ENCODE assay signal across 9 mouse cellular contexts in genomic region chr7:40762520-40762919, GRCm38 (mm10).
DNase-seq lines count a peak whose midpoint lies in the region; ATAC-seq and TF ChIP-seq lines count a peak whose summit lies in the region.
"Had no signal": no experiment of that assay in that cellular context is flagged by ENCODE, and none has a peak within 500 bp of the region (broad histone marks: within the 10 kb centered on the region; RNA-seq: fewer than 3 reads in every experiment).

No protein-coding gene starts in this region.

- no peak for TF ChIP-seq CTCF in CH12.LX (conservative IDR thresholded peaks at IDR 0.05 in 1 of 2, IDR thresholded peaks at IDR 0.05 in 1 of 2; ENCODE audit: low read depth in 2 of 2, low read length in 2 of 2)
- no peak for TF ChIP-seq CTCF in forebrain, postnatal 0 days (IDR thresholded peaks at IDR 0.05; ENCODE audit: low read depth)

- TF ChIP-seq EP300 in CH12.LX (IDR thresholded peaks at IDR 0.05; ENCODE audit: low read length), result no peak

- dilution Hi-C loops in CH12.LX (cut with MboI; ENCODE audit: extremely low pct_ligation_motif_present, extremely low pct_unique_long_range_greater_than_20kb, low sequenced_read_pairs), result no loop called here

- no peaks in the 10 kb centered on the region for H3K79me2 ChIP-seq in CH12.LX (replicated peaks; ENCODE audit: control insufficient read depth, extremely low read depth, insufficient read depth, poor library complexity, severe bottlenecking)

- no peaks in the 10 kb centered on the region for H3K36me3 ChIP-seq in CH12.LX (replicated peaks in 1 of 2; ENCODE audit: control insufficient read depth in 1 of 2, insufficient read depth in 1 of 2, low read length in 1 of 2)
- no peaks in the 10 kb centered on the region for H3K36me3 ChIP-seq in forebrain, postnatal 0 days (ENCODE audit: insufficient read depth)
- H3K36me3 ChIP-seq in midbrain, embryonic 11.5 days (ENCODE audit: control insufficient read depth, insufficient read depth, low read length), result no peaks in the 10 kb centered on the region
- H3K36me3 ChIP-seq: liver, embryonic 13.5 days had no signal

- WGBS in forebrain, postnatal 0 days, result 6% methylated on average over 5 of the region's 5 CpGs
- WGBS in midbrain, embryonic 11.5 days, result 28% methylated on average over 5 of the region's 5 CpGs

- peak; percentile 42; the same call in 1 of the 2 replicates for ATAC-seq in forebrain, postnatal 0 days
- no peak for ATAC-seq in midbrain, embryonic 11.5 days (ENCODE audit: low FRiP score)
- ATAC-seq in megakaryocyte-erythroid progenitor cell, adult 5-6 weeks (replicated peaks; ENCODE audit: low FRiP score, low TSS enrichment, poor library complexity, severe bottlenecking), result no peak

- peak; percentile 3 for DNase-seq in adrenal gland, adult 2 months
- no peak for DNase-seq in adrenal gland, adult 18-20 months (ENCODE audit: low spot score in 2 of 2)
- DNase-seq in CH12.LX (ENCODE audit: extremely low read depth), result peak; percentile 9
- DNase-seq in forebrain, postnatal 0 days, result peak; percentile 55
- peak; percentile 20 to 53 for DNase-seq in kidney, postnatal 36 days
- DNase-seq in midbrain, embryonic 11.5 days (ENCODE audit: low spot score, missing footprints), result peak; percentile 75
- no peak for DNase-seq in gastrocnemius, postnatal 36 days
- DNase-seq: liver, embryonic 13.5 days had no signal

- H3K9me3 ChIP-seq in CH12.LX (replicated peaks; ENCODE audit: low read length), result no peaks in the 10 kb centered on the region
- H3K9me3 ChIP-seq in forebrain, postnatal 0 days (ENCODE audit: low read length), result no peaks in the 10 kb centered on the region
- H3K9me3 ChIP-seq in midbrain, embryonic 11.5 days (ENCODE audit: control insufficient read depth, low read length), result no peaks in the 10 kb centered on the region
- H3K9me3 ChIP-seq: liver, embryonic 13.5 days had no signal

- in situ Hi-C loops in CH12.LX (cut with MboI; ENCODE audit: low pct_ligation_motif_present, low pct_unique_long_range_greater_than_20kb, low sequenced_read_pairs), result no loop called here

- no peaks in the 10 kb centered on the region for H3K27me3 ChIP-seq in CH12.LX (replicated peaks)
- H3K27me3 ChIP-seq in forebrain, postnatal 0 days (ENCODE audit: insufficient read depth, low read length), result no peaks in the 10 kb centered on the region
- no peaks in the 10 kb centered on the region for H3K27me3 ChIP-seq in midbrain, embryonic 11.5 days (ENCODE audit: control insufficient read depth, insufficient read depth, low read length)
- H3K27me3 ChIP-seq: liver, embryonic 13.5 days had no signal

- H3K9ac ChIP-seq in CH12.LX (ENCODE audit: insufficient read depth, low read depth), result no peak overlapping the region
- no peak overlapping the region for H3K9ac ChIP-seq in forebrain, postnatal 0 days
- H3K9ac ChIP-seq in midbrain, embryonic 11.5 days (ENCODE audit: low read length), result no peak overlapping the region
- H3K9ac ChIP-seq: liver, embryonic 13.5 days had no signal

- intact Hi-C loops in gastrocnemius, postnatal 36 days (cut with DNase I), result no loop called here

- no peak for TF ChIP-seq RAD21 in CH12.LX (IDR thresholded peaks at IDR 0.05; ENCODE audit: low read depth, low read length)

- no peak overlapping the region for H3K4me3 ChIP-seq in CH12.LX (replicated peaks in 1 of 3; ENCODE audit: low read depth in 2 of 3, low read length in 2 of 3, poor library complexity in 1 of 3)
- H3K4me3 ChIP-seq in forebrain, postnatal 0 days (ENCODE audit: low read depth, low read length), result no peak overlapping the region
- no peak overlapping the region for H3K4me3 ChIP-seq in midbrain, embryonic 11.5 days (ENCODE audit: low read depth, low read length)
- H3K4me3 ChIP-seq: liver, embryonic 13.5 days had no signal

- TF ChIP-seq POLR2A in CH12.LX (IDR thresholded peaks at IDR 0.05; ENCODE audit: low read depth, low read length), result no peak

- no peak overlapping the region for H3K27ac ChIP-seq in CH12.LX (ENCODE audit: insufficient read depth, low read depth)
- no peak overlapping the region for H3K27ac ChIP-seq in forebrain, postnatal 0 days (ENCODE audit: low read depth, low read length)
- no peak overlapping the region for H3K27ac ChIP-seq in midbrain, embryonic 11.5 days (ENCODE audit: low read depth, low read length)
- H3K27ac ChIP-seq: liver, embryonic 13.5 days had no signal

- H3K4me1 ChIP-seq in CH12.LX (ENCODE audit: control insufficient read depth in 1 of 2, insufficient read depth in 2 of 2), result no peaks in the 10 kb centered on the region
- H3K4me1 ChIP-seq in forebrain, postnatal 0 days (ENCODE audit: insufficient read depth), result no peaks in the 10 kb centered on the region
- no peaks in the 10 kb centered on the region for H3K4me1 ChIP-seq in midbrain, embryonic 11.5 days (ENCODE audit: control insufficient read depth, insufficient read depth, low read length)
- H3K4me1 ChIP-seq: liver, embryonic 13.5 days had no signal

- H3K4me2 ChIP-seq in CH12.LX (ENCODE audit: insufficient read depth, low read depth, poor library complexity, severe bottlenecking), result no peak overlapping the region
- H3K4me2 ChIP-seq in forebrain, postnatal 0 days (ENCODE audit: low read depth), result no peak overlapping the region
- no peak overlapping the region for H3K4me2 ChIP-seq in midbrain, embryonic 11.5 days
- H3K4me2 ChIP-seq: liver, embryonic 13.5 days had no signal

TF ChIP-seq in CH12.LX, 34 proteins besides CTCF, POLR2A, EP300 and RAD21:
- no peak for TF ChIP-seq TBP (conservative IDR thresholded peaks at IDR 0.05; ENCODE audit: low read depth, low read length)
TF ChIP-seq in CH12.LX: peak in this region for 0.

Comparison
In these comparisons a context has a peak if more than half of its experiments do, and no peak if none do; other contexts are left out.
1. DNase-seq: peak in adrenal gland, adult 2 months (single experiment), CH12.LX (single experiment), forebrain, postnatal 0 days (single experiment), kidney, postnatal 36 days (2 of 2) and midbrain, embryonic 11.5 days (single experiment); none in adrenal gland, adult 18-20 months (0 of 2) and gastrocnemius, postnatal 36 days (0 of 2).